Mouse (Mus musculus): ENCODE measurements around the gene Kif19a. TPM values are rescaled to one million over a fixed set of nuclear protein-coding genes. Genes with fewer than 3 reads are reported as not detected.

Kif19a gene
- polyA plus RNA-seq, 2 experiments = 0.09 TPM; not detected in 1

DNA sequence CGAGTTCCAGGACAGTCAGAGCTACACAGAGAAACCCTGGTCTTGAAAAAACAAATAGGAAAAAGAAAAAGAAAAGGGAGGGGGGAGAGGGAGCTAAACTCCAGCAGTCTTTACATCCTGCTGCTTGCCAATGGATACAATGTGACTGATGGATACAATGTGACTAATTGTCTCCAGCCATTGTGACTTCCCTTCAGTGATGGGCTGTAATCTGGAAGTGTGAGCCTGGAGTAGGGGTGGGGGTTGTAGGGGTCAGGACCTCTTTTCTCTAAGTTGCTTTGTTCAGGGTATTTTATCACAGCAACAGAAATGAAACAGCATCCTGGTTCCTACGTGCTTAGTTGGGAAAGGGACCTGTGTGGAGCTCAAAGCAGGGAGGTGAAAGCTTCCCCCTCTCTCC is 53.9 kb downstream of the Kif19a start:
- DNase-seq (ENCODE audit: low read depth in 3 of 3, low spot score in 3 of 3) = no peak
- Histone ChIP-seq H3K9ac (replicated peaks) (no peak overlapping the region), H3K4me1 (replicated peaks; ENCODE audit: control insufficient read depth in 2 of 2, insufficient read depth in 2 of 2, low read length in 1 of 2) (no peaks in the 10 kb centered on the region), H3K9me3 (ENCODE audit: control insufficient read depth, low read length) (no peaks in the 10 kb centered on the region), H3K4me2 (ENCODE audit: low read depth) (no peak overlapping the region), H3K36me3 (replicated peaks; ENCODE audit: control insufficient read depth, insufficient read depth, low read depth) (no peaks in the 10 kb centered on the region), H3K27me3 (ENCODE audit: control insufficient read depth, insufficient read depth, low read length) (no peaks in the 10 kb centered on the region), H3K4me3 (ENCODE audit: insufficient read depth in 1 of 2, low read depth in 2 of 2, low read length in 2 of 2) (no peak overlapping the region), H3K27ac (no peak overlapping the region)
- WGBS (ENCODE audit: insufficient replicate concordance) = 39% methylated on average over 2 of the region's 2 CpGs
- TF ChIP-seq CTCF (IDR thresholded peaks at IDR 0.05; ENCODE audit: low read depth) (no peak), EP300 (IDR thresholded peaks at IDR 0.05; ENCODE audit: low read depth) (no peak)
- ATAC-seq (ENCODE audit: insufficient read depth) = no peak

DNA sequence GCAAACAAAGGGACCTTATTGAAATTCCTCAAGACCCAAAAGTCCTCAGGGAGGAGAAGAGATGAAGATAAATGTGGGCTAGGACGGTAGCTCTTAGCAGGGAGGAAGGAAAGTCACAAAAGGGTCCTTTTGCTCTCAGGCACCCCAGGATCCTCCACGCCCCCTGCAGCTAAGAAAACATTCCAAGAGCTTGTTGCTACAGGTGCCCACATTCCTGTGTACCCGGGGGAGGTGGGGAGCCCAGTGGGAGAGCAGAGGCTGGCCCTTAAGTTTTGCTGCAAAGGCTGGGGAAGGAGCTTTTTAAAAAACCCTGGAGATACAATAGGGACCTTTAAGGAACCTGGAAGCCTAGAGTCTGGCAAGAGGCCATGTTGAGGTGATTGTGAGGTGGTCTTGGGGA is 55.3 kb downstream of the Kif19a start:
- Histone ChIP-seq H3K9me3 (ENCODE audit: control insufficient read depth, low read length) (no peaks in the 10 kb centered on the region), H3K4me1 (replicated peaks; ENCODE audit: control insufficient read depth in 2 of 2, insufficient read depth in 2 of 2, low read length in 1 of 2) (no peaks in the 10 kb centered on the region), H3K4me2 (ENCODE audit: low read depth) (no peak overlapping the region), H3K27ac (no peak overlapping the region), H3K4me3 (ENCODE audit: insufficient read depth in 1 of 2, low read depth in 2 of 2, low read length in 2 of 2) (no peak overlapping the region), H3K36me3 (replicated peaks; ENCODE audit: control insufficient read depth, insufficient read depth, low read depth) (no peaks in the 10 kb centered on the region), H3K27me3 (ENCODE audit: control insufficient read depth, insufficient read depth, low read length) (no peaks in the 10 kb centered on the region), H3K9ac (replicated peaks) (no peak overlapping the region)
- 30% methylated on average over 3 of the region's 3 CpGs for WGBS (ENCODE audit: insufficient replicate concordance)
- no peak for TF ChIP-seq EP300 (IDR thresholded peaks at IDR 0.05; ENCODE audit: low read depth)
- TF ChIP-seq CTCF (IDR thresholded peaks at IDR 0.05; ENCODE audit: low read depth) = no peak
- DNase-seq (ENCODE audit: low read depth in 3 of 3, low spot score in 3 of 3) = no peak
- no peak for ATAC-seq (ENCODE audit: insufficient read depth)

DNA sequence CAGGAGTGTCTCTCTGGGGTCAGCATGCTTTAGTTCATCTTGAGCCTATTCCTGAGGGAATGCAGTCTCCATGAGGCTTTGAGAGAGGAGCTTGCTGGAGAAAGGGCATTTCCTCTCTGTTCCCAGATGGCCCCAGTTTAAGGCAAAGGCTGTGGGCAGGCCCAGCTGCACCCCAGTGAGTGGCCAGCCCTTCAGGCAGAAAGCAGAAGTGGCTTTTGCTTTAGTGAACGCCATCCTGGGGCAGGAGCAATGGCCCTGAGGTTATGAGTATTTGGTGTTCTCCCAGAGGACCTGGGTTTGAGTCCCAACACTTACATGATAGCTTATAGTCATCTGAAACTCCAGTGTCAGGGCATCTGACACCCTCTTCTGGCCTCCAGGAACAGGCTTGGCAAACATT is 56.1 kb downstream of the Kif19a start:
- Histone ChIP-seq H3K27me3 (ENCODE audit: control insufficient read depth, insufficient read depth, low read length) (no peaks in the 10 kb centered on the region), H3K4me3 (ENCODE audit: insufficient read depth in 1 of 2, low read depth in 2 of 2, low read length in 2 of 2) (no peak overlapping the region), H3K36me3 (replicated peaks; ENCODE audit: control insufficient read depth, insufficient read depth, low read depth) (no peaks in the 10 kb centered on the region), H3K9ac (replicated peaks) (no peak overlapping the region), H3K27ac (no peak overlapping the region), H3K9me3 (ENCODE audit: control insufficient read depth, low read length) (no peaks in the 10 kb centered on the region), H3K4me1 (replicated peaks; ENCODE audit: control insufficient read depth in 2 of 2, insufficient read depth in 2 of 2, low read length in 1 of 2) (peaks cover under 1 to 2% of the 10 kb centered on the region in 2 experiments; a peak in 3 of 4 replicates), H3K4me2 (ENCODE audit: low read depth) (no peak overlapping the region)
- no peak for TF ChIP-seq EP300 (IDR thresholded peaks at IDR 0.05; ENCODE audit: low read depth)
- no peak for TF ChIP-seq CTCF (IDR thresholded peaks at IDR 0.05; ENCODE audit: low read depth)
- 11% methylated on average over 1 of the region's 1 CpGs for WGBS (ENCODE audit: insufficient replicate concordance)
- ATAC-seq (ENCODE audit: insufficient read depth) (no peak), DNase-seq (ENCODE audit: low read depth in 3 of 3, low spot score in 3 of 3) (no peak)

DNA sequence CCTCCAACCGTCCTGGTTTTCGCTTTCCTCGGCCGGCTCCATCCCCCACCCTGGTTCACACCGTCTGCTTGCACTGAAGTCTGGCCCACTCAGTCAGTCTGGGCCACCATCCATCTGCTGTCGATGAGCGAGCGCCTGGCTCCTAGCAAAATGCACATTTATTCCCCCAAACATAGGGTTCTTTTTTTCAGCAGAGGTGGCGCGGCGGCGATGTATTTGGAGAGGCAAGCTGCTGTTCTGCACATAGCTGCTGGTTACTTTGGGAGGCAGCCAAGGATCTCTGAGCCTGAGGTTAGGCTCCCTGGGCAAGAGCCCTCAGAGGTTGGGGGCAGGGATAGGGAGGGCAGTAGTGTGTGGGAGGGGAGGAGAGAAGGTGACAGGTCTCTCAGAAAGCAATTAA is 57.5 kb downstream of the Kif19a start:
- ATAC-seq (ENCODE audit: insufficient read depth) = no peak
- Histone ChIP-seq H3K27ac (no peak overlapping the region), H3K4me3 (ENCODE audit: insufficient read depth in 1 of 2, low read depth in 2 of 2, low read length in 2 of 2) (no peak overlapping the region), H3K27me3 (ENCODE audit: control insufficient read depth, insufficient read depth, low read length) (no peaks in the 10 kb centered on the region), H3K4me2 (ENCODE audit: low read depth) (no peak overlapping the region), H3K9ac (replicated peaks) (no peak overlapping the region), H3K9me3 (ENCODE audit: control insufficient read depth, low read length) (no peaks in the 10 kb centered on the region), H3K4me1 (replicated peaks; ENCODE audit: control insufficient read depth in 2 of 2, insufficient read depth in 2 of 2, low read length in 1 of 2) (peaks cover 3 to 9% of the 10 kb centered on the region in 2 experiments), H3K36me3 (replicated peaks; ENCODE audit: control insufficient read depth, insufficient read depth, low read depth) (no peaks in the 10 kb centered on the region)
- TF ChIP-seq CTCF (IDR thresholded peaks at IDR 0.05; ENCODE audit: low read depth) (no peak), EP300 (IDR thresholded peaks at IDR 0.05; ENCODE audit: low read depth) (no peak)
- DNase-seq (ENCODE audit: low read depth in 3 of 3, low spot score in 3 of 3) = no peak
- 76% methylated on average over 12 of the region's 12 CpGs for WGBS (ENCODE audit: insufficient replicate concordance)

DNA sequence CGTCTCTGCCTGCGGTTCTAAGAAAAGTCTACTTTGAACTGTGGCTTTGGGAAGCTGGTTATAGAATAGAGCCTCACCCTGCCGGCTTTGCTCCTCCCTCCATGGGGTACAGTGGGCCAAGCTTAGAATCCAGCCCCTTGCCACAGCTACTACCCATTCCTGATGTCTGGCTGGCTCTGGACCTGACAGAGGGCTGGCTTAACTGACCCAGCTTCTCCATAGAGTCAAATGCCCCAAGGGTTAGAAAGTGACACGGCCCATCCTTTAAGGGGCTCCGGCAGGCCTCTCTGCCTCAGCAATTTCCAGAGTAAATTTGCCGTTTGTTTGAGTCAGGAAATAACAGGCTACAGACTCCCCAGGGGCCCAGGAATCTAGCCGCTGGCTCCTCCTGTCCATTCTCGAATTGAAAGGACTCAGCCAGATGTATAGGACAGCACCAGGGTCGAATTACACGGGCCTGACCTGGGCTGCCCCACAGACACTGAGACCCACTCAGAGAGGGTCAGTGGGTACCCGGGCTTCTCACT is 58.1 kb downstream of the Kif19a start:
- Histone ChIP-seq H3K9me3 (ENCODE audit: control insufficient read depth, low read length) (no peaks in the 10 kb centered on the region), H3K27ac (no peak overlapping the region), H3K4me1 (replicated peaks; ENCODE audit: control insufficient read depth in 2 of 2, insufficient read depth in 2 of 2, low read length in 1 of 2) (peaks cover 3 to 9% of the 10 kb centered on the region in 2 experiments), H3K4me2 (ENCODE audit: low read depth) (no peak overlapping the region), H3K36me3 (replicated peaks; ENCODE audit: control insufficient read depth, insufficient read depth, low read depth) (no peaks in the 10 kb centered on the region), H3K27me3 (ENCODE audit: control insufficient read depth, insufficient read depth, low read length) (no peaks in the 10 kb centered on the region), H3K9ac (replicated peaks) (no peak overlapping the region), H3K4me3 (ENCODE audit: insufficient read depth in 1 of 2, low read depth in 2 of 2, low read length in 2 of 2) (no peak overlapping the region)
- DNase-seq (ENCODE audit: low read depth in 3 of 3, low spot score in 3 of 3) = no peak
- no peak for ATAC-seq (ENCODE audit: insufficient read depth)
- TF ChIP-seq CTCF (IDR thresholded peaks at IDR 0.05; ENCODE audit: low read depth) (no peak), EP300 (IDR thresholded peaks at IDR 0.05; ENCODE audit: low read depth) (no peak)
- WGBS (ENCODE audit: insufficient replicate concordance) = 46% methylated on average over 11 of the region's 11 CpGs

Measured in liver, embryonic 14.5 days (tissue).